Mouse (Mus musculus) embryonic stem cell, embryonic (primary cell): ENCODE results near the gene Rbpjl.

Experiments
- CTCF ChIA-PET, 4 experiments: fragments of 300-600 bp in 2 of 4; fragments of 350-600 bp in 2 of 4; sonication (Branson Sonifier 250); formaldehyde crosslinking; loops; one replicate each; lab custom pipeline; 2022; ENCODE audit warnings: inconsistent platforms in 2 of 4; lab: Charles Lee
- POLR2A ChIA-PET, 4 experiments: fragments of 300-600 bp in 2 of 4; fragments of 350-600 bp in 2 of 4; sonication (Branson Sonifier 250); formaldehyde crosslinking; loops; one replicate each; lab custom pipeline; 2022; ENCODE audit warnings: antibody characterized with exemption in 4 of 4, inconsistent platforms in 1 of 4; lab: Charles Lee

Gene Rbpjl

GRCm38 (mm10) chr2:164414581-164414980 lies 11.6 kb downstream of the Rbpjl start:
- ChIA-PET CTCF (interaction anchor here in 2 of 4 experiments (0.7 to 2.1 kb wide), 13 partner anchors 9 to 148 kb away, joined by 3 to 9 read pairs (median 4); partner anchors contain the start of genes Matn4 (in 1 of the 2), Rbpjl (in 1 of the 2) and Slpi (in 1 of the 2)), POLR2A (interaction anchor here (0.5 to 25.2 kb wide), 7 partner anchors 10 to 107 kb away, joined by 3 to 985 read pairs (median 9); partner anchors contain the start of genes Gm20458 (in 1 of the 4), Matn4 (in 1 of the 4), Sdc4 (in 1 of the 4) and Sys1 (in 1 of the 4))

GRCm38 (mm10) chr2:164417198-164417597 lies 14.3 kb downstream of the Rbpjl start:
- ChIA-PET CTCF (interaction anchor here (0.5 to 2.8 kb wide), 81 partner anchors 8 to 1130 kb away, joined by 3 to 21 read pairs (median 5); partner anchors contain the start of genes Gm20458 (in 3 of the 4), Matn4 (in 3 of the 4), Sys1 (in 2 of the 4) and Slpi (in 1 of the 4)), POLR2A (interaction anchor here in 3 of 4 experiments (0.7 to 25.2 kb wide), 23 partner anchors 11 to 145 kb away, joined by 3 to 985 read pairs (median 4); partner anchors contain the start of genes Sdc4 (in 3 of the 3), Gm20458 (in 2 of the 3), Sys1 (in 2 of the 3) and Pigt (in 1 of the 3))

GRCm38 (mm10) chr2:164418308-164418875 lies 15.5 kb downstream of the Rbpjl start:
- ChIA-PET CTCF (interaction anchor here in 3 of 4 experiments (0.7 to 2.8 kb wide), 28 partner anchors 8 to 308 kb away, joined by 3 to 21 read pairs (median 6); partner anchors contain the start of genes Gm20458 (in 2 of the 3), Matn4 (in 2 of the 3), Slpi (in 2 of the 3) and Sys1 (in 1 of the 3)), POLR2A (interaction anchor here (0.5 to 25.2 kb wide), 32 partner anchors 8 to 625 kb away, joined by 3 to 985 read pairs (median 4); partner anchors contain the start of genes Sdc4 (in 3 of the 4), Gm20458 (in 2 of the 4), Matn4 (in 2 of the 4) and Sys1 (in 1 of the 4))

DNA sequence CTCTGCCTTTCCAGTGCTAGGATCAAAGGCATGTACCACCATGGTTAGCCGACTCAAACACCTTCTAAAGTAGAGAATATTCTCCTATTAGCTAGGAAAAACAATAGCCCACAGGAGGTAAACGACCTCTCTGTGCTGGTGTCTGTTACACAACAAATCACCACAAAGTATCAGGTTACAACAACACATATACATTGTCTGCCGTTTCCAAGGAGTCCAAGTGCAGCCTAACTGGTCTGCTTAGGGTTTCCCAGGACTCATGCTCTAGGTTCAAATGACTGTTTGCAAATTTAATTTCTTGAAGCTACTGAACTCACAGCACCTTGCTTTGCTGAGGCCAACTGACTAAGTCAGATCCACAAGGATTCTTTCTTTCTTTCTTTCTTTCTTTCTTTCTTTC lies 16.5 kb downstream of the Rbpjl start:
- ChIA-PET POLR2A (interaction anchor here (0.6 to 25.2 kb wide), 29 partner anchors 8 to 939 kb away, joined by 3 to 985 read pairs (median 4); partner anchors contain the start of genes Sdc4 (in 3 of the 4), Gm20458 (in 2 of the 4), Matn4 (in 1 of the 4) and Sys1 (in 1 of the 4)), CTCF (interaction anchor here in 3 of 4 experiments (0.6 to 2.8 kb wide), 20 partner anchors 9 to 1564 kb away, joined by 3 to 11 read pairs (median 5); partner anchors contain the start of genes Gm20458 (in 1 of the 3) and Matn4 (in 1 of the 3))

- POLR2A ChIA-PET, result interaction anchor here in 3 of 4 experiments (1.4 to 25.2 kb wide), 3 partner anchors 9 to 23 kb away, joined by 3 to 985 read pairs (median 145); partner anchors contain the start of genes Sdc4 (in 2 of the 3), Gm20458 (in 1 of the 3) and Sys1 (in 1 of the 3)
- CTCF ChIA-PET, result interaction anchor here in 2 of 4 experiments (1.2 to 1.4 kb wide), 2 partner anchors 14 to 49 kb away, joined by 3 read pairs; no protein-coding TSS in a partner anchor
Observed at GRCm38 (mm10) chr2:164421306-164421705, 18.4 kb downstream of the Rbpjl start.

- CTCF ChIA-PET, result interaction anchor here in 2 of 4 experiments (0.7 to 1.4 kb wide), 3 partner anchors 11 to 48 kb away, joined by 3 read pairs; no protein-coding TSS in a partner anchor
- POLR2A ChIA-PET, result interaction anchor here in 3 of 4 experiments (1.3 to 25.2 kb wide), 4 partner anchors 20 to 34 kb away, joined by 4 to 985 read pairs (median 183); partner anchors contain the start of genes Sdc4 (in 3 of the 3), Gm20458 (in 1 of the 3) and Sys1 (in 1 of the 3)
Observed at GRCm38 (mm10) chr2:164421979-164422378, 19.0 kb downstream of the Rbpjl start.

DNA sequence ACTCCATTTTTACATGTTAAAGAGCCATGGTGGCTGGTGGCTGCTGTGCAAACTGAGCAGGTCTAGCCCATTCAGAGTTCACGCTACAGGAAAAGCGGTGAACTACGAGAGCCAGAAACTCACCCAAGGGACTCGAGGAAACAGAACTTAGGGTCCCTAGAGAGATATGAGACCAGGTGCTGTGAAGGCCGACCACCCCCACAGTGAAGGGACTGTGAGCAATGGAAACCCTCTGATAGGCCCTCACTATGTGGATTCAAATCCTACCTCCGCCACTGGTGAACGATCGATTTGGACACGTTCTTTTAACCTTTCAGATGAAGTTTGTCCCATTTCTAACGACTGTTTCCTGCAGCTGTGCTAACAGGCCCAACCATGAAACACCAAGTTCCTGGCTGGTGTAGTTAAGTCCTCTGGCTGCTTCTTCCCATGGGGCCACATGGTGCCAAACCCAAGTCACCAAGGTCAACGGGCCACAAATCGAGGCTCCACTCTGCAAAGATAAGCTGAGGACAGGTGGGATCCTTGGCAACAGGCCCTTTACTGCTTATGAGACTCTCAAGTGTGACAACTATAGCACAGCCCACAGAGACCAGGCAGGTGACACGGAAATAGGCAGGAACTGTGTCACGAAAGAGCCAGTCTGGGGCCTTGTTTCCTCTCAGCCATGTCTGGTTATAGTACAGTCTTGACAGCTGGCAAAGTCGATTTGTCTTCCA lies 19.9 kb downstream of the Rbpjl start:
- ChIA-PET POLR2A (interaction anchor here in 3 of 4 experiments (1.0 to 25.2 kb wide), 8 partner anchors 10 to 127 kb away, joined by 3 to 985 read pairs (median 6); partner anchors contain the start of genes Sdc4 (in 3 of the 3), Gm20458 (in 1 of the 3) and Sys1 (in 1 of the 3)), CTCF (interaction anchor here in 3 of 4 experiments (0.7 to 1.5 kb wide), 4 partner anchors 9 to 170 kb away, joined by 3 to 4 read pairs (median 4); no protein-coding TSS in a partner anchor)

GRCm38 (mm10) chr2:164423464-164423863 lies 20.5 kb downstream of the Rbpjl start:
- POLR2A ChIA-PET, result interaction anchor here in 3 of 4 experiments (0.8 to 25.2 kb wide), 11 partner anchors 10 to 126 kb away, joined by 3 to 985 read pairs (median 5); partner anchors contain the start of genes Sdc4 (in 3 of the 3), Gm20458 (in 1 of the 3) and Sys1 (in 1 of the 3)
- CTCF ChIA-PET, result interaction anchor here in 2 of 4 experiments (0.7 to 1.5 kb wide), 7 partner anchors 10 to 169 kb away, joined by 3 to 5 read pairs (median 4); partner anchors contain the start of gene Gm20458 (in 1 of the 2)

- ChIA-PET CTCF (interaction anchor here (0.6 to 1.5 kb wide), 13 partner anchors 10 to 506 kb away, joined by 3 to 5 read pairs (median 3); partner anchors contain the start of gene Gm20458 (in 1 of the 4)), POLR2A (interaction anchor here in 3 of 4 experiments (0.6 to 25.2 kb wide), 12 partner anchors 9 to 619 kb away, joined by 3 to 985 read pairs (median 5); partner anchors contain the start of genes Sdc4 (in 3 of the 3), Gm20458 (in 1 of the 3) and Sys1 (in 1 of the 3))
Observed at GRCm38 (mm10) chr2:164424406-164424805, 21.5 kb downstream of the Rbpjl start.

- POLR2A ChIA-PET, result interaction anchor here in 3 of 4 experiments (0.6 to 36.5 kb wide), 15 partner anchors 1 to 398 kb away, joined by 3 to 985 read pairs (median 5); partner anchors contain the start of genes Sdc4 (in 3 of the 3), Gm20458 (in 2 of the 3), Sys1 (in 1 of the 3) and Zswim1 (in 1 of the 3)
- CTCF ChIA-PET, result interaction anchor here (0.5 to 1.6 kb wide), 10 partner anchors 8 to 997 kb away, joined by 3 to 9 read pairs (median 4); no protein-coding TSS in a partner anchor
Observed at GRCm38 (mm10) chr2:164425401-164425800, 22.5 kb downstream of the Rbpjl start.

DNA sequence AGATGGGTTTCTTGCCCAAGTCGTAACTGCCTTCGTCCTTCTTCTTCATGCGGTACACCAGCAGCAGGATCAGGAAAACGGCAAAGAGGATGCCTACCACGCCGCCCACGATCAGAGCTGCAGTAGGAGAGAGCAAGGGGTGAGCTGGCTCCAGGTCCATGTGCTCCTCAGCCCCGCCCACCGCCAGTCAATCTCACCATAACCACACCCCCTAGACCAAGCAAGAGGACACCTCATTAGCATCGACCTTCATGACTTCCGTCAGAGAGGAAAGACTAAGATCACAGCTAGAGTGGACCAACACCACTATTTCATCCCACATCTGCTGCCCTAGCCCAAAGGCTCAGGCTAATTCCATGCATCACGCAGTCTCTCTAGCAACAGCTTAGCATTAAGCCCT lies 23.2 kb downstream of the Rbpjl start:
- POLR2A ChIA-PET, result interaction anchor here (0.6 to 36.5 kb wide), 17 partner anchors 2 to 687 kb away, joined by 3 to 985 read pairs (median 5); partner anchors contain the start of genes Gm20458 (in 3 of the 4), Sdc4 (in 3 of the 4), Sys1 (in 2 of the 4) and Zswim1 (in 1 of the 4)
- CTCF ChIA-PET, result interaction anchor here (0.5 to 1.6 kb wide), 16 partner anchors 8 to 998 kb away, joined by 3 to 9 read pairs (median 4); no protein-coding TSS in a partner anchor

GRCm38 (mm10) chr2:164426952-164427351 lies 24.0 kb downstream of the Rbpjl start:
- ChIA-PET POLR2A (interaction anchor here (0.6 to 36.5 kb wide), 15 partner anchors 3 to 430 kb away, joined by 3 to 985 read pairs (median 5); partner anchors contain the start of genes Sdc4 (in 4 of the 4), Gm20458 (in 2 of the 4), Sys1 (in 2 of the 4) and Zswim1 (in 1 of the 4)), CTCF (interaction anchor here (0.6 to 1.9 kb wide), 9 partner anchors 10 to 34 kb away, joined by 3 to 9 read pairs (median 5); partner anchors contain the start of gene Gm20458 (in 1 of the 4))

GRCm38 (mm10) chr2:164428451-164428850 lies 25.5 kb downstream of the Rbpjl start:
- CTCF ChIA-PET, result interaction anchor here in 3 of 4 experiments (0.5 to 1.9 kb wide), 9 partner anchors 9 to 327 kb away, joined by 3 to 9 read pairs (median 4); partner anchors contain the start of gene Gm20458 (in 1 of the 3)
- POLR2A ChIA-PET, result interaction anchor here (0.6 to 36.5 kb wide), 9 partner anchors 4 to 69 kb away, joined by 3 to 985 read pairs (median 140); partner anchors contain the start of genes Sdc4 (in 3 of the 4), Gm20458 (in 2 of the 4), Sys1 (in 2 of the 4) and Pigt (in 1 of the 4)

DNA sequence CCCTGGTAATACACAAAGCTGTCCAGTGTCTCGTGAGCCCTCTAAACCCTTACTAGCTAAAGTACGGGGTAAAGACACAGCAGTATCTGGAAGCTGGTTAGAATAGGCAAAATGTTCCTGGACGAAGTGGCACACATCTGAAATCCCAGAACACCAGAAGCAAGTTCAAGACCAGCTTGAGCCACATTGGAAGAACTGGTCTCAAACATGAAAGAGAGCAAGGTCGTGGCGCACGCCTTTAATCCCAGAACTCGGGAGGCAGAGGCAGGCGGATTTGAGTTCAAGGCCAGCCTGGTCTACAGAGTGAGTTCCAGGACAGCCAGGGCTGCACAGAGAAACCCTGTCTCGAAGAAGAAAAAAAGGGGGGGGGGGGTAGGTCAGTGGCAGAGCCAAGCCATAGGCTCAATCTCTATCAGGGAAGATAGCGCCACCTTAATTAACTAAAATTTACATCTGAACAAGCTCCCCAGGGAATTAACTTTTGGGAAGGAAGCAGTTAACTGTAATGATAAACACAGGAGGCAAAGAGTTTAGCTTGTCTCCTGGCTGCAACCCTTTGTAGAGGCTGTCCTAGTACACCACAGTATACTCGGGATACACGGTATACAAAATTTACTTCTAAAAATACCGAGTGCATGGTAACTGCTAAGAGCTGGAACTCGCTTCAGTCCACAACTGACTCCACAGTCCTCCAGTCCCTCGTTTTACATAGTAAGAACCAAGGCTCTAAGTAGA lies 27.1 kb downstream of the Rbpjl start:
- ChIA-PET POLR2A (interaction anchor here (0.7 to 36.5 kb wide), 23 partner anchors 6 to 393 kb away, joined by 3 to 985 read pairs (median 4); partner anchors contain the start of genes Sdc4 (in 3 of the 4), Gm20458 (in 2 of the 4), Sys1 (in 2 of the 4) and Acot8 (in 1 of the 4)), CTCF (interaction anchor here (0.5 to 1.8 kb wide), 25 partner anchors 11 to 1156 kb away, joined by 3 to 11 read pairs (median 4); partner anchors contain the start of genes Sys1 (in 2 of the 4), Gm20458 (in 1 of the 4), Rbpjl (in 1 of the 4) and Sdc4 (in 1 of the 4))
